Mouse (Mus musculus) cerebral cortex, adult 2 months (tissue): ENCODE data around the gene Dhrs7c.

Experiments used
- whole genome bisulfite sequencing: fragments of 180-500 bp; shearing (Covaris S2); methylation state at CpG from one replicate; pipeline ENCODE4 v1.1.7; 2018; 5-methylcytosine and 5-hydroxymethylcytosine counted together

Gene Dhrs7c

GRCm38 (mm10) chr11:67845193-67845592 lies 47.2 kb downstream of the Dhrs7c start:
- WGBS = 41% methylated on average over 4 of the region's 4 CpGs

- WGBS = 72% methylated on average over 5 of the region's 5 CpGs
These were observed 53.8 kb downstream of the Dhrs7c start for GRCm38 (mm10) chr11:67851770-67852169.

- 70% methylated on average over 6 of the region's 6 CpGs for WGBS
These were observed 56.0 kb downstream of the Dhrs7c start for GRCm38 (mm10) chr11:67853996-67854395.

GRCm38 (mm10) chr11:67855035-67855434 lies 57.0 kb downstream of the Dhrs7c start:
- 31% methylated on average over 2 of the region's 2 CpGs for WGBS

- WGBS = 88% methylated on average over 9 of the region's 9 CpGs
These were observed 60.5 kb downstream of the Dhrs7c start for GRCm38 (mm10) chr11:67858518-67858917.

- 85% methylated on average over 7 of the region's 7 CpGs for WGBS
These were observed 62.9 kb downstream of the Dhrs7c start for GRCm38 (mm10) chr11:67860743-67861398.

- WGBS = 56% methylated on average over 7 of the region's 7 CpGs
These were observed 63.4 kb downstream of the Dhrs7c start for GRCm38 (mm10) chr11:67861399-67861838.

GRCm38 (mm10) chr11:67865100-67865499 lies 67.1 kb downstream of the Dhrs7c start:
- WGBS = 86% methylated on average over 5 of the region's 5 CpGs
